Mouse (Mus musculus): ENCODE results near the gene BC051019.

BC051019 gene

DNA sequence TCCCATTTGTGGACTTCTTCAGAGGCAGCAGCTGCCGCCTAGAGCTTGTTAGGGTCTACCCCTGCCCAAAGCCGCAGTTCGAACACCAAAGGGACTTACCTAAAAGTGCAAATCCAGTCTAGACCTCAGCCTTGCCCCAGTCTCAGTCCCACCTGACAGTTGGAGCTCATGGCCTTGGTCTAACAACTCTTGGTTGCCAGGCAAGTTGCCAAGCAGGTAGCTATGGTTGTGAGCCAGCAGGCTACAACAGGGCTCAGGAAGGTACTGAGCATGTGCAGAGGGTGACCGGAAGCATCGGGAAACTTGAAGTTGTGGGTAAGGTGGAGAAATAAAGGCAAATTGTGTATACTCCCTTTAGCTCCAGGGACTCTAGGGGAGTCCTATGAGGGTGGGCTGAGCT, at the start of gene BC051019:
BC051019 (minus strand) TSS at position 154 of the 400 bp plus-strand sequence.
- 94% methylated on average over 5 of the region's 5 CpGs for WGBS

DNA sequence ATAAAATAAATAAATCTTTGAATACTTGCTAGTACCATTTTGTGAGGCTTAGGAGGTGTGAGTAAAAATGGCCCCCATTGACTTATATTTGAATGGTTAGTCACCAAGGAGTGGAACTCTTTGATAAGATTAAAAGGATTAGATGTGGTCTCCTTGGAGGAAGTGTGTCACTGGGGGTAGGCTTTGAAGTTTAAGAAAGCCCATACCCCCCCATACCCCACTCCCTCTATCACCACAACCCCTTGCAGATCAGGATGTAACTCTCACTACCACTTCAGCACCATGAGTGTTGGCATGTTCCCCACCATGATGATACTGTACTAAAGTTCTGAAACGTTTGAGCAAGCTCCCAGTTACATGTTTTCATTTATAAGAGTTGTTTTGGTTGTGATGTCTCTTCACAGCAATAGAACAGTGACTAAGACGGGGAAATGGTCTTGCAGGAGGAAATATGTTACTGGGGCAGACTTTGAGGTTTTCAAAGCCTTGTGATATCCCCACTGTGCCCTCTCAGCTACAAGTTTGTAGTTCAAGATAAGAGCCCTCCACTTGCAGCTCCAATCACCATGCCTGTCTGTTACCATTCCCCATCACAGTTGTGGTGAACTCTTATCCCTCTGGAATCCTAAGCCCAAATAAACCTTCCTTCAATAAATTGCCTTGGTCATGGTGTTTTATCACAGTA, 45.2 kb upstream of the BC051019 start:
- 58% methylated on average over 2 of the region's 2 CpGs for WGBS

DNA sequence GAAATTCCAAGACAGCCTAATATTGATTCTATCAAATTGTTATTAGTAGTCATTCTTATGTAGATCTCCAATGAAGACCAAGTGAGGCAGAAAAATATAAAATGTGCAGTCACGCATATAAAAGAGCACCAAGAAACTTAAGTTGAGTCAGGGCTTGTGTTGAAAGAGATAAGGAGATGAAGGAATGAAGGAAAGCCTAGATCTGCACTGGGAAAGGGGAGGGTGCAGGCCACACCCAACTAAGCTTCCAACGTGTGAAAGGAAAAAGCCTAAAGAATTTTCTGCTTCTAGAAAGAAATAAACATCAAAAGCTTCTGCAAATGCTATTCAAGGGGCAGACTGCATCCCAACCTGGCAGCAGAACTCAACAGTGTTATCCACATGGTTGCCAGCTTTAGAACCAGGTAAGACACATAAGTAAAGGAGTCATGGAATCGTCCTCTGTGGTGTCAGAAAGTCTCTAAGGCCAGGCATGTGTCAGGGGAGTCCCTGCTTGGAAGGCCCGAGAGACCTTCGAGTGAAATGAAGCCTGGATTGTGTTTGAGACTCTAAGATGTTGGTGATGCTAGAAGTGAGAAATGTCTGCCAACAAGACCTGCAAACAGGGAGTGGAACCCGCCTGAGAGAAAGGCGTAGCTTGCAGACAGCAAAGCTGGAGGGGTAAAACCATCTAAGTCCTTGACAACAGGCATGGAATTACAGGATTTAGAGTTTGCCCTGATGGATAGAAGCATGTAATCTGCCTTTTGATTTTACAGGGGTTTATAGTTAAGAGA, 44.1 kb upstream of the BC051019 start:
- WGBS: 89% methylated on average over 7 of the region's 7 CpGs

DNA sequence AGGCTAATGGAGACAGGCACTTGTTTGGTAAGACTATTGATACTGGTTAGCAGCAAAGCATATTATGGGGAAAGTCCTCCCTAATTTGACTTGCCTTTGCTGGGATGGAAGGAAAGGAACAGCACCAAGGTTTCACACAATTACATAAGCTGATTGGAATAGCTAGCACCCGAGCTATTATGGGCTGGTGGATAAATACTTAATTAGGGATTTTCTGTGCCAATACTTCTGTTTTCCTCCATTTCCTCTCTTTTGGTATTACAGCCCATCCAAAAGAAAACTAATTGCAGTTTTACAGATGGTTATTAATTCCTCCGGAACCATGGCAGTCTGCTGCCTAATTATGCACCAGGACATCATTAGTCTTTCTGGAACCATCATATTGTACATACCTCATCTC, 40.4 kb upstream of the BC051019 start:
- 56% methylated on average over 2 of the region's 2 CpGs for WGBS

DNA sequence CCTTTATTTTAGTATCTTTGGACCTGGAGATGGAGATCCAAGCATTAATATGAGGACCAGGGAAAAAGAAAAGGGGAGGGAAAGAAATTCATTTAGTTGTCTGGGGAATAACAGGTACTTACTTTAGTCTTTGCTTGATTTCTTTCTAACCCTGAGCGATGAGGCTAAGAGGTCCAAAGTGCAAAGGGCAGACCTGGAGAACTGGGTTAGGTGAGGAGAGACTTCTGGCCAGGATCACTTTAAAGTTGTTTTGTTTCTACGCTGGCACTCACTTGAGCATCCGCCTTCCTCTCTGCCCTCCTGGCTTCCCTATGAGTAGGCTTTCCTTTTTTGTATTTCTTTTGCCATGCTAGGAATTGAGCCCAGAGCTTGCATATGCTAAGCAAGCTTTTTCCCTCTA, 32.6 kb upstream of the BC051019 start:
- 87% methylated on average over 3 of the region's 3 CpGs for WGBS

DNA sequence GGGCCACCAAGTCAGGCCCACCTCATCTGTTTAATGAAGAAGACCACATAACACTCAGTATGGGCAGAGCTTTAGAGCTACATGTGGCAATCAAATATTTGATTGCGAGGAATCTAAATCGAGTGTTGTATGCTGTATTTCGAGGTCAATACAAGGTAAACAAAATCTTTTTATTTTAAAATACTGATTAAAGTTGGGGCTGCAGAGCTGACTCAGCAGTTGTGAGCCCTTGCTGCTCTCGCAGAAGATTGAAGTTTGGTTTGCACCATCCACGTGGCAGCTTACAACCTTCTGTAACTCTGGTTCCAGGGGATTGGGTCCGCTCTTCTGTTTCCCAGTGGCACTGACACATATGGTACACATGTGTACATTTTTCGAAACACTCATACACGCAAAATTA, 30.4 kb upstream of the BC051019 start:
- WGBS: 86% methylated on average over 8 of the region's 8 CpGs

DNA sequence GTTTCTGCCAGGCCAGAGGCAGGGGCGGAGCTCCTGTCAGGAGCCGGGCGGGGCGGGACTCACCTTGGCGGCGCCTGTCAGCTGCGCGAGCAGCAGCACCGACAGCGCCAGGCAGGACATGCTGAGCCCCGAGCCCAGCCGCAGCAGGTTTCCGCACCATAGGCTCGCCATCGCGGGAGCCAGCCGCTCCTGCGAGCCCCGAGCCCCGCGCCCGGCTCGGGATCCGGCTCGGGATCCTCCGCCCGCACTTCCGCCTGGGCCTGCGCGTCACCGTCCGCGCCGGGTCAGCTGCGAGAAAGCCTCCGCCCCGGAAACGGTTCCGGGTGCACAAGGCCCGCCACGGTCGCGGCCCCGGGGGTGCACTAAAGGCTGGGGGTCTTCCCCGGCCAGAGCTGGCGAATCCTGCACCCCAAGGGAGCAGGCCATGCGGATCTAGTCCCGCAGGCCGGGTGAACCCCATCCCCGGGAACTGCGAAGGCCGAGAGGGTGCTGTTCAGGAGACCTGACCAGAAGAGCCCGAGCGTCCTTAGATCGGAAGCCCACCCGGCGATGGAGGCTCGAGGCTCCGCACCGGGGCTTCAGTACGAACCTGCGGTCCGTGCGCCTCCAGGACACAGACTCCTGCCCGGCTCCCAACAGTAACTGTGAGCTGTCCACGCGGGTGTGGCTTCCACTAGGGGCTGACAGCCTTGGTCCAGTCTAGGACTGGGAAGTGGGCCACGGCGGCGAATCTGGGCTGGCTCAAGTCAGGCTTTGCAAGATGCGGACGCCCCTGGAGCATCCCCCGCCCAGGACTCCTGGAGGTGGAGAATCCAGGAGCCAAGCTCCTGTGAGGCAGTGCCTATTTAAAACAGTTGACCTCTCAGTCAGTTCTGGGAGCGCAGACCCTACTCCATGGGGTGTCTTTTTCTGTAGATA, 28.6 kb upstream of the BC051019 start, which contains the start of gene Tmem9b:
Tmem9b (minus strand) TSS at position 868 of the 918 bp plus-strand sequence.
- WGBS: under 1% methylated on average over 74 of the region's 74 CpGs

DNA sequence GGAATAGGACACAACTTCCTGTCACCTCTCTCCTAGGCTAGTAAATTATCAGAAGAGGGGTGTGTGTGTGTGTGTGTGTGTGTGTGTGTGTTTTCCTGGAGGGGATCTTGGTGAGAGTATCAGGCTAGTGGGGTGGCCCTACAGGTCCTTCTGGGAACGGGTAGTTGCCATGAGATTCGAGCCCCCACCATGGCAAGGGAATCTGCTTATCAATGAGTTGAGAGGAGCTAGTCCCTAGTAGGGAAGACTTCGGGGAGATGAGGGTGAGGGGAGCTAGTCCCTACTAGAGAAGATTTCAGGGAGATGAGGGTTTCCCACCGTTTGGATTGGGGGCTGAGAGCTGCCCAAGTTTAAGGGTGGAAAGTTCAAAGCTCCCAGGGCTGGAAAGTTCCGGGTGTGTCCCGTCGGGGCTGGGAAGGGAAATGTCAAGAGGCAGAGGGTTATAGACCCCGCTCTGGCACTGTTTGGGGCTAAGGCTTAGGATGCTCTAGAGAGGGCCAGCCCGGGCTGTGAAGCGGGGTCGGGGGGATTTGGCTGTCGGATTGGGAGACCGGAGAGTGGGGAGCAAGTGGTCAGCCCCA, 27.9 kb upstream of the BC051019 start:
- WGBS: 2% methylated on average over 13 of the region's 13 CpGs

DNA sequence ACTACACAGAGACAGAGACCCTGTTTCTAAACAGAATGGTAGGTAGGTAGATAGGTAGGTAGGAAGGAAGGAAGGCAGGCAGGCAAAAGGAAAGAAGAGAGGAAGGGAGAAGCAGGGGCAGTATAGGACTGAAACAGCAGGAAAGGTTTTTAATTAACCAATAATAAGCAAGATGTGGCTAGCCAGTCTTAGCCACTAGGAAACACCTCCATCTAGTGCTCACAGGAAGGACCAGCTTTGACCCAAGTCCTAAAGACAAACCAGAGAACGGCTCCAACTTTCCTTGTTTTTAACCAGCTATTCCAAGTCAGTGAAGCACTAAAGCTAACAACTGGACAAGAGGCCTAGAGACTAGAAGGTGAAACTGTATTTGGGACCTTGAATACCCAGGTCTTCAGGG, 24.1 kb upstream of the BC051019 start:
- WGBS: 43% methylated on average over 1 of the region's 1 CpGs

DNA sequence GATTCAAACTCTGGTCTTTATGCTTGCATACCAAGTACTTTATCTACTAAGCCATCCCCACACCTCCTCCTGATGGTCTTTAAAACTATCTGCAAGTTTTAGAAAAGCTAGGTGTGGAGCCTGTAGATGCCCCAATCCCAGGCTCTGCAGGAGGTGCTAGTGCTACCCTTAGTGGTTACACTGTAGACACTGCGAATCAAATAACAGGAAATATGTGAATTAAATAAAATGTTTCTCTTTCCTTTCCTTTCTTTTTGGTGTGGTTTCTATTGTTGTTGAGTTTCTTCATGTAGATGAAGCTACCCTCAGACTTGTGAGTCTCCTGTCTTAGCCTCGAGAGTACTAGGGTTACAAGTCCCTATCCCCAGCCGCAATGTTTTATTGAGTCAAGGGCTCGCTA, 18.1 kb upstream of the BC051019 start:
- WGBS: 93% methylated on average over 4 of the region's 4 CpGs

DNA sequence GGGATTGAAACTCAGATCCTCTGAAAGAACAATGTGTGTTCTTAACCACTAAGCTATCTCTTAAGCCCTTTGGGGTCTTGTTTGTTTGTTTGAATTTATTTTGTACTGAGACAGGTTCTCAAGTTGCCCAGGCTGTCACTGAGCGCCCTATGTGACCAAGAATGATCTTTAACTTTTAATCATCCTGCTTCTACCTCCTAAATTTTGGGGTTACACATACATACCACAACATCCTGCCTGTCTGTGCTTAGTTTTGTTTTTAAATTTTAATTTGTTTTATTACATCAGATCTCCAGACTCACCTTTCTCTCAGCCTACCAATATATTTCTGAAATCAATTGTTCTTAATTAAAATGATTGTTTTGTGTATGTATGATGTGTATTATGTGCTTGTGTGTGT, 17.4 kb upstream of the BC051019 start:
- 97% methylated on average over 1 of the region's 1 CpGs for WGBS

DNA sequence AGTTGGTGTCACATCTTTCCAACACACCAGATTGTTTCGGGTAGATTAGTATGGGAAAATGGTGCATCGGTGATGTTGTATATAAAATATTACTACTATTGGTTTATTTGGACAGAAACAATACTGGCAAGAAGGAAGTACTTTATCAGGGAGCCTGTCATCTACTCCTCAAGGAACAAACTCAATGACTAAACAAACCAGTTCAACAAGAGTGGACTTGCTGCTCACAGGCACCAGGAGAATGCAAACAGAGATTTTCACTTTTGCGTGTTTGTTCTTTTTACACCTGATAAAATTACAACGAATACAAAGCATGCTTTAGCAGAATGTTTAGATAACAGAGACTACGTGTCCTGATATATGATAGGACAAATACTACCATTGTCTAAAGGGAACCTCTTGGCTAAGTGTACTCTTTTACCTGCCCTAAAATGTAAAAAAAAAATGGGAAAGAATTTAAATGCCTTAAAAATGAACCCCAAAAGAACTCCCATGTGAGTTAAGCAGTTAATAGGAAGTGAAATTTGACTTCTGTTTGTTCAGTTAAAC, 16.2 kb upstream of the BC051019 start:
- 92% methylated on average over 5 of the region's 5 CpGs for WGBS

DNA sequence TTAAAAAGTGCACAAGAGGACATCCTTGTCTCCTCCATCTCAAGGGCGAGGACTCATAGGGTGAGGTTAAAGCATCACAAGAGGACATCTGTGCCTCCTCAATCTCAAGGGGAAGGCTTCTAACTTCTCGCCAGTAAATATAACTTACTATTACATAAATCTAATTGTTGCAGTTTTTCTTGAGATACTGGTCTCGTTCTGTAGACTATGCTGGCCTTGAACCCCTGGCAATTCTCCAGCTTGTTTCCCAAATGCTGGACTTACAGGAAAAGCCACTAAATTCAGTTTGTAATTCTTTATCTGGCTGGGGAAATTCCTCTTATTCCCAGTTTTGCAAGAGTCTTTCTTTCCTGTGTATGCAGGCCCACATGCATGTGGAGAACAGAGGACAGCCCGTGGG, 11.2 kb upstream of the BC051019 start:
- 90% methylated on average over 4 of the region's 4 CpGs for WGBS

DNA sequence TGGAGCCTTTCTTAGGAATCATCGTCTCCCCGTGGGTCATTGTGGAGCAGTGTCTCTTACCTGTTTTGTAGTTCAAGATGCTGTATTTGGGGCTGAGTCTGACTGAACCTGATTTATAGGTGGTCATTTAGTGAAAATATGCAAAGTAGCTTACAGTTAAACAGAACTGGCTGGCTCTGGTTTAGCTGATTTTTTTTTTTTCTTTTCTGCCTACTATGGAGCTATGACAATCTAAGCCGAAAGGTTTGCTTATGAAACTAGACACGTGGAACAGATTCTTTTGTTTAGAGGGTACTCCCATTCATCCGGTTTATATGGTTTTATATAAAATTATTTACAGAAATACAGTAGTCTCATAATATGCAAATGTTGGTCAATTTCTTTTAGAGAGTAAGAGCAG, 8.0 kb upstream of the BC051019 start, which contains the start of gene Ascl3:
Ascl3 (minus strand) TSS at position 101 of the 400 bp plus-strand sequence.
- WGBS: 93% methylated on average over 5 of the region's 5 CpGs

DNA sequence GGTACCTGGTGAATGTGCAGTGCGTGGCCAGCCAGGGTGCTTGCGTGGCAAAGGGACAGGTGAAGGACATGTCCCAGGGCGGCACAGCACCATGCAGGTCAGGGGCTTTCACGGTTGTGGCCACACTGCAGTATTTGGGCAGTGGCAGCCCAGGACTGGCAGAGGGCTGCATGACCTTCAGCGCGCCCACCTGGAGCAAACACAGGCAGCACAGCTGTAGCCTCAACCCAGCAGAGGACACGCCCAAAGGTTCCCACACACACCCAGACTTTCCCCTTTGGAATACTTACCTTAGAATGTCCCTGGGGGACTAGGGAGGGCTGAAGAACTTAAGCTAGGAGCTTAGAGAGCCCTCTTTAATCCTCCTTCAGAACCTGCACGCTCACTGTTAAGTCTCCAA, 536 bp downstream of the BC051019 start:
- 97% methylated on average over 8 of the region's 8 CpGs for WGBS

DNA sequence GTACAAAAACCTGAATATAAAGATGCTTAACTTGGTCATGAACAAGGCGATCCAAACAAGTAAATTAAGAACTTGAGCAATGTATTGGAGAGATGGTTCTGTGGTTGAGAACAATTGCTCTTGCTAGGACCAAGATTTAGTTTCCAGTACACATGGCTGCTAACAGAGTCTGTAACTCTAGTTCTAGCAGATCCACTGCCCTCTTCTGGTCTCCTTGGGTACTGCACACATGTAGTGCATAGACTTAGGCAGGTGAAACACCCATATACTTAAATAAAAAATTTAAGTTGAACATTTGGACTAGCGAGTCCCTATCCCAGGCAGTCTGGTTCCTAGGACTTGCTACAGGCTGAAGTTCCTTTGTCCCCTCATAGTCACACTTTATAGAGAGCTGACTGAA, 1.0 kb downstream of the BC051019 start:
- 94% methylated on average over 2 of the region's 2 CpGs for WGBS

DNA sequence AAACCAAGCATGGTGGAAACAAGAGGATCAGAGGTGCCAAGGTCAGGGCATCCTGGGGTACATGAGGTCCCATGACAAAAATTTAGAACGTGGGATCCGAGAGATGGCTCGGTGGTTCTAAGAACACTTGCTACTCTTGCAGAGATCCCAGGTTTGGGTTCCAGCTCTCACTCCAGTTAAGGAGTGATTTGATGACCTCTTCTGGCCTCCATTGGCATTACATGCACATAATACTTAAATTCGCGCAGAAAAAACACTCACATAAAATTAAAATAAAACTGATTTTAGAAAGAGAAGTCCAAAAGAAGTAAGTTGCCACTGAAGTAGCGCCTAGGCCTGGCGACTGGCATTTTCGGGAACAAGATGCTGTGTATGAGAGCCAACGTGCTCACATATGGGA, 4.4 kb downstream of the BC051019 start:
- 29% methylated on average over 9 of the region's 9 CpGs for WGBS

DNA sequence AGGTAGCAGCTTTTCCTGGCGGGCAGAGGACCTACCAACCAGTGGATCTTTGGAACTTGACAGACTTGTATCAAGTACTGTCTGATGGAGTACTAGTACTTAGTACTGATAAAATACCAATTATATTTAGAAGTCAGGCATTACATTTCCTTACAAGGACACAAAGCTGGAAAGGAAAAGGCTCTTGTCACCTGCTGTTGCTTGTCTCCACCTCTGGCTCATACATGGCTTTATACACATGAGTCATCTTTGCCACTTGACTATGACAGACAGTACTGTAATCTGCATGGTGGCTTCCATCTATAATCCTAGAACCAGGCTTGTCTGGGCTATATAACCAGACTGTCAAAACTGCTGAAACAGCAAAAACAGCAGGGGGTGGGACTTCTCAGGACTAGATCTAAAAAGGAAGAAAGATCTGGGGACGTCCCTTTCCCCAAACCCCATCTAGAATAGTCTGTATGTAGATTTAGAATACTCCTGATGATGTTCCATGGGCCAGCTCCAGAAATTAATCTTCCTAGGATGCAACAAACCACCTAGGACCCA, 10.1 kb downstream of the BC051019 start:
- 91% methylated on average over 2 of the region's 2 CpGs for WGBS

DNA sequence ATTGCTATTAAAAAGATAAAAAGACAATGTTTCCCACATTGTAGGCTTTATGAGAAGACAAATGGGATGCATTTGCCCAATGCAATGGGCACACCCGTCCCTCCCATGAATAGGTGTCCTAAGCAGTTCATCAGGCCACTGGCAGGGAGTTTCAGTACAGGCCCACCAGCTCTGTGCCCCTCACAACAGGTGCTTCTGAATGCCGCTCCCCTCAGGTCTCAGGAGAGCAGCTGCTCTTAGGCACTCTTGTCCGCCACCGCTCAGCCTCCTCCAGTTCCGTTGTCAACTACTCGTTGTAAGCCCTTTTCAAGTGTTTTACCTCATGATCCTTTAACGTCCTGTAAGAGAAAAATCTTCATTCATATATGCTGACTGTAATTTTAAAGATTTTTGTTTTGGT, 11.5 kb downstream of the BC051019 start:
- WGBS: 94% methylated on average over 7 of the region's 7 CpGs

DNA sequence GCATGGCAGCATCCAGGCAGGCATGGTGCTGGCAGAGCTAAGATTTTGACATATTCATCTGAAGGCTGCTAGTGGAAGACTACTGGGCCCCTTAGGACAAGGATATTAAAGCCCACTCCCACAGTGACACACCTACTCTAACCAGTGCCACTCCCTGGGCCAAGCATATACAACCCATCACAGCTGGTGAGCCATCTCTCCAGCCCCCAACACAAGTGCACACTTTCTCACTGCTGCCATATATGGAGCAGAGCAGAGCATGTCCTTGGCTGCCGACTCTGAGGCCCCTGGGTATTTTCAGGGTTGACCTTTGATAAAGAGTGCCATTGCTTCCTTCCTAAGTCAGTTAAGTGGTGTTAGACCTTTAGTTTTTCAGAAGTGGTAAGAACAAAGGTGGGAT, 13.6 kb downstream of the BC051019 start:
- WGBS: 84% methylated on average over 1 of the region's 1 CpGs

DNA sequence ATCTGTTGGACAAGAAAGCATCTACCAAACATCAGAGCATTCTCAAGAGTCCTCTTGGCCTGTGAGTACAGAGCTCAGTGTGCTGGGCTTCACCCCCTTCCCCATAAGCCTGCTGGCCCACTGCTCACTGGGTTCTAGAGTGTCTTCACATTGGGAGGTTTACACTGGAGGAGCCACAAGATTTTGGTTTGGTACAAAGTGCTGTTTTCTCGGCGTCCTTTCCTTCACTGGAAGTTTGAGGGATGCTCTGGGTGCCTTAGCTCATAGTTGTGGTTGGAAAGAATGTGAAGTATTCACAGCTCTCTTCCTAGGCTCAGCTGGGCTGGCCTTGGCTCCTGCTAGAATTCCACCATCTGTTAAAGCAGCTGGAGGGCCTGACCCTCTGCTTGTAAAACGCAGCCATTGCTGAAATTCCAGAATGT, 14.7 kb downstream of the BC051019 start:
- 49% methylated on average over 3 of the region's 3 CpGs for WGBS
